Comparison of ENCODE assay signal across 8 mouse cellular contexts in genomic region chr2:24367895-24368261, GRCm38 (mm10). TPM values are rescaled to one million over a fixed set of nuclear protein-coding genes. Genes with fewer than 3 reads are reported as not detected.
A peak's percentile ranks its signal among the peaks of the same experiment; 100 is the strongest.
DNase-seq lines count a peak whose midpoint lies in the region; ATAC-seq and TF ChIP-seq lines count a peak whose summit lies in the region.

No protein-coding gene starts in this region.

- 69% methylated on average over 4 of the region's 4 CpGs for WGBS in kidney, adult 2 months
- WGBS in hindbrain, embryonic 14.5 days, result 75% methylated on average over 4 of the region's 4 CpGs
- WGBS in midbrain, embryonic 12.5 days, result 71% methylated on average over 4 of the region's 4 CpGs

- 0 out of 2 replicates have a peak, but pooled peaks have one; percentile 17 for ATAC-seq in hindbrain, embryonic 14.5 days (ENCODE audit: low FRiP score)
- no peak for ATAC-seq in midbrain, embryonic 12.5 days (ENCODE audit: low FRiP score, low read depth)

- no peak for DNase-seq in kidney, adult 2 months
- DNase-seq in kidney, postnatal 14 days, result no peak
- no peak for DNase-seq in hindbrain, embryonic 14.5 days (ENCODE audit: low spot score)
- no peak for DNase-seq in right cerebral cortex, postnatal 14 days
- no peak for DNase-seq in layer of hippocampus, adult 18-20 months (ENCODE audit: low spot score in 2 of 2)
- DNase-seq in embryo, embryonic 10 days (ENCODE audit: low spot score), result no peak

- no peak overlapping the region for H3K27ac ChIP-seq in kidney, adult 2 months (ENCODE audit: insufficient read depth, low read depth, low read length)
- no peak overlapping the region for H3K27ac ChIP-seq in brown adipose tissue, adult 24 weeks (replicated peaks; ENCODE audit: low read depth, low read length)
- no peak overlapping the region for H3K27ac ChIP-seq in hindbrain, embryonic 14.5 days
- H3K27ac ChIP-seq in midbrain, embryonic 12.5 days (replicated peaks), result no peak overlapping the region

- no peaks in the 10 kb centered on the region for H3K27me3 ChIP-seq in kidney, adult 2 months (replicated peaks; ENCODE audit: control insufficient read depth, insufficient read depth, low read length)
- peaks cover 13% of the 10 kb centered on the region; the same call in 1 of the 2 replicates for H3K27me3 ChIP-seq in hindbrain, embryonic 14.5 days (ENCODE audit: control insufficient read depth, insufficient read depth, low read length)
- peaks cover 24% of the 10 kb centered on the region for H3K27me3 ChIP-seq in midbrain, embryonic 12.5 days

- peaks cover 6% of the 10 kb centered on the region; the same call in 1 of the 2 replicates for H3K4me1 ChIP-seq in kidney, adult 2 months (ENCODE audit: control insufficient read depth, insufficient read depth, low read length)
- peaks cover 3% of the 10 kb centered on the region; the same call in 1 of the 2 replicates for H3K4me1 ChIP-seq in brown adipose tissue, adult 24 weeks (ENCODE audit: control insufficient read depth, insufficient read depth, insufficient read length, low read length)
- H3K4me1 ChIP-seq in hindbrain, embryonic 14.5 days (replicated peaks; ENCODE audit: control insufficient read depth, insufficient read depth, low read length), result 0 out of 2 replicates have a peak, but pooled peaks cover 7% of the 10 kb centered on the region
- H3K4me1 ChIP-seq in midbrain, embryonic 12.5 days, result peaks cover 6% of the 10 kb centered on the region; the same call in 1 of the 2 replicates

- no peak for TF ChIP-seq POLR2A in kidney, adult 2 months (IDR thresholded peaks at IDR 0.05; ENCODE audit: low read depth, low read length)

- H3K9me3 ChIP-seq in hindbrain, embryonic 14.5 days (ENCODE audit: control insufficient read depth, low read length), result no peaks in the 10 kb centered on the region
- H3K9me3 ChIP-seq in midbrain, embryonic 12.5 days, result no peaks in the 10 kb centered on the region

- peak overlapping the region; percentile 83 for H3K4me2 ChIP-seq in hindbrain, embryonic 14.5 days (replicated peaks)
- H3K4me2 ChIP-seq in midbrain, embryonic 12.5 days (replicated peaks), result peak overlapping the region; percentile 75

- H3K9ac ChIP-seq in hindbrain, embryonic 14.5 days, result no peak overlapping the region; the same call in 1 of the 2 replicates
- no peak overlapping the region for H3K9ac ChIP-seq in midbrain, embryonic 12.5 days (replicated peaks)

- no peak for TF ChIP-seq CTCF in kidney, adult 2 months (conservative IDR thresholded peaks at IDR 0.05; ENCODE audit: insufficient read depth, insufficient read length, low read depth, low read length)

- H3K36me3 ChIP-seq in kidney, adult 2 months (ENCODE audit: control insufficient read depth, insufficient read depth, low read length), result no peaks in the 10 kb centered on the region
- H3K36me3 ChIP-seq in hindbrain, embryonic 14.5 days (replicated peaks; ENCODE audit: control insufficient read depth, insufficient read depth), result no peaks in the 10 kb centered on the region
- H3K36me3 ChIP-seq in midbrain, embryonic 12.5 days, result no peaks in the 10 kb centered on the region

- H3K4me3 ChIP-seq in kidney, adult 2 months (ENCODE audit: insufficient read depth, low read depth, low read length), result peak overlapping the region; percentile 34
- H3K4me3 ChIP-seq in brown adipose tissue, adult 24 weeks (ENCODE audit: insufficient read depth, low read depth, low read length), result peak overlapping the region; percentile 43; the same call in 1 of the 2 replicates
- H3K4me3 ChIP-seq in hindbrain, embryonic 14.5 days (replicated peaks; ENCODE audit: low read length), result peak overlapping the region; percentile 42
- H3K4me3 ChIP-seq in midbrain, embryonic 12.5 days, result peak overlapping the region; percentile 44; the same call in 1 of the 2 replicates

RNA-seq across cellular contexts. Expression of gene Psd4, which starts 0.5 kb away (rescaled TPM):
- 1.1 and 3.6 TPM in 2 replicates for polyA plus RNA-seq in kidney, adult 2 months (2012; rRNA removed)
- 0.54 and 1.2 TPM in 2 replicates for polyA plus RNA-seq in brown adipose tissue, adult 24 weeks (2012; ENCODE audit: insufficient read depth, insufficient read length, missing spikeins)
- polyA plus RNA-seq in hindbrain, embryonic 14.5 days (2014; fragmentation: Nextera tagmentation; extraction: Ambion mirVana), result 0.44 and 1.4 TPM in 2 replicates
- 0.77 and 0.96 TPM in 2 replicates for polyA plus RNA-seq in midbrain, embryonic 12.5 days (2016; fragmentation: Nextera tagmentation; extraction: Ambion mirVana)
- 1 to 10 TPM in 1 of 2 experiments, under 1 TPM in 1; 0.81 to 1.0 TPM for total RNA-seq in layer of hippocampus, adult 18-20 months (2021)

RNA-seq across cellular contexts. Expression of gene Il1rn, which starts 31.2 kb away (rescaled TPM):
- 0.34 and 0.53 TPM in 2 replicates for polyA plus RNA-seq in kidney, adult 2 months (2012; rRNA removed)
- polyA plus RNA-seq in brown adipose tissue, adult 24 weeks (2012; ENCODE audit: insufficient read depth, insufficient read length, missing spikeins), result 1.1 and 2.0 TPM in 2 replicates
- polyA plus RNA-seq in hindbrain, embryonic 14.5 days (2014; fragmentation: Nextera tagmentation; extraction: Ambion mirVana), result not detected in 2 replicates
- 0.18 TPM in 1 of 2 replicates, not detected in the other for polyA plus RNA-seq in midbrain, embryonic 12.5 days (2016; fragmentation: Nextera tagmentation; extraction: Ambion mirVana)
- not detected for total RNA-seq in layer of hippocampus, adult 18-20 months (2021)
